Mouse (Mus musculus) CD4-positive, CD25-positive, alpha-beta regulatory T cell, adult 4 months (primary cell): ENCODE measurements around the gene Plekha8. TPM values are rescaled to one million over a fixed set of nuclear protein-coding genes. Genes with fewer than 3 reads are reported as not detected.
A peak's percentile ranks its signal among the peaks of the same experiment; 100 is the strongest.

Source experiments
- ATAC-seq: one replicate; pipeline ENCODE4 v1.8.0; 2017
- polyA plus RNA-seq, 2 experiments: library from polyadenylated mRNA; unstranded; fragments of 100-300 nt; shearing (Covaris generic); gene quantifications; one replicate each; pipeline ENCODE4 v1.2.1; 2017

Plekha8 gene
- polyA plus RNA-seq, 2 experiments from 2014 or later, result 0.67 to 0.73 TPM

GRCm38 (mm10) chr6:54655471-54656095 is 60.7 kb downstream of the Plekha8 start:
- ATAC-seq, result no peak

- no peak for ATAC-seq
These were observed 63.0 kb downstream of the Plekha8 start for GRCm38 (mm10) chr6:54657861-54658260.

DNA sequence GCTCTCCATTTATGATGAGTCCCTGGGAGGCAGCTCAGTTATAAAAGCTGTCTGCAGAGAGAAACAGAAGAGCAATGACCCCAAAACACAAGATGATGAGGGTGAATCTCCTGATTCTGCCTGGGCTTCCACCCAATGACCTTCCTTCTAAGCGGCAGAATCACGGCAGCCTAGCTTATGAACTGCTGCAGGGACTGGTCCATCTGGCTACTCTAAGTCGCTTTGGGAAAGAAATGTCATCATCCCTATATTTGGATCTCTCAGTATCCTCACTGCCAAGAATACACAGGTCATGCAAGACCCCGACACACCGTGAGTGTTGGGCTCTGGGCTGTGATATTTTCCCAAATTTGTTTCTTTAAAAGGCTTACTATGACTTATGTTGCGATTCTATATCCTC is 75.0 kb downstream of the Plekha8 start:
- ATAC-seq, result no peak

- no peak for ATAC-seq
These were observed 78.0 kb downstream of the Plekha8 start for GRCm38 (mm10) chr6:54672901-54673300.

GRCm38 (mm10) chr6:54679686-54680085 is 84.8 kb downstream of the Plekha8 start:
- ATAC-seq, result no peak

DNA sequence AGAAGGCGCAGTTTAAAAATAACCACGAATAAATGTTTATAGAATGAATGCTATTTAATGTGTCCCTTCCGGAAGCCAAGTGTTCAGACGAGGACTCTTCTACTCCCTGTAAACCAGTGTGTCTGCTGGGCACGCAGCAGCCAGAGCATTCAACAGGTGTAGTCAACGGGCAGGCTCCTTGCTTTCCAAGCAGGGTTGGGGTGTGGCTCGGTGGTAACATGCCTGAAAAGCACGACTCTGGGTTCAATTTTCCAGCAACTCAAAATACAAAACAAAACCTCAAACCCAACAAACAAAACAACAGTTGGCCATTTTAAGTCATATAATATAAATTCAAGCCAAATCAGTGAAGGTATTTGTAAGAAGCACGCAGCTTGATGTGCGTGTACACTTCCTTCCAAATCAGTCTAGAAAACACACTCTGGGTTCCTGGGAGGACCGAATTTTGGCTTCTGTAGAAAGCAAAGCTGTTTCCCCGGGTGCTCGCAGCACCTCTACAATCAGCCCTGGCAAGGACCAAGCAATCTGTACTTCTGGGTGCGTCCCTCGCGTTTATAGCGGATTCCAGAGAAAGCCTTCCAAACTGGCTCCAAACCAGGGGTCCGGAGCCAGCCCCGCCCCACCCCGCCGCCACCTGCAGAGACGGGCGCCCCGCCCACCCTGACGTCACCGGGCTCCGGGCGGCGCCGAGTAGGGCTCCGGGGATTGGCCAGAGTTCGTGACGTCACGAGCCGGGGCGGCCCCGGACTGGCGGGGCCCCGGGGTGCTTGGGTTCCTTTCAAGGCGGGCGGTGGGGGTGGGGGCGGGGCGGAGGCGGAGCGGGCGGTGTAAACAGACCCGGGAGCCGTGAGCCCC is 86.2 kb downstream of the Plekha8 start, which contains the start of gene Mturn:
Gene Mturn, plus strand, starts transcription at position 734 of the 855 bp plus-strand sequence.
- ATAC-seq, result peak; percentile 87

DNA sequence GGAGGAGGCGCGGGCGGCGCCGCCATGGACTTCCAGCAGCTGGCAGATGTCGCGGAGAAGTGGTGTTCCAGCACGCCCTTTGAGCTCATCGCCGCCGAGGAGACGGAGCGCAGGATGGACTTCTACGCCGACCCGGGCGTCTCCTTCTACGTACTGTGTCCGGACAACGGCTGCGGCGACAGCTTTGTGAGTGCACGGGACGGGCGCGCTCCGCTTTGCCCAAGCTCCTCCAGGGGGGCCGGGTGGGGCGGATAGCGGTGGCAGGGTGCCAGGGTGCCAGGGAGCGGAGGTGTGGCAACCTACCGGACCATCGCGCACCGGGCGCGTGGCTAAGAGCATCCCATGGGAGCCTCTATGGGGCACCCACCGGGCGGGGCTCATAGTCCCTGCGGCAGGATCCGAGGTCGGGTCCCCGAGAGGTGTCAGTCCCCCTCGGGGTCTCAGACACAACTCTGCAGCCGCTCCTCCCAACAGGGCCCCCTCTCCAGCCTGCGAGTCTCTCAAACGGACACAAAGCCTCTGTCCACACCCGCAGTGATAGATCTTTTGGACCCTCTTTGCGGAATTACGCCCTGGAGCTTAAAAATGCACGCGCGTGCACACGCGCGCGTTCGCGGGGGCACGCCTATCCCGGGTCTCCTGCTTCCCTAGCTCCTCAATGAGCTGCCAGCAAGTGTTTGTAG is 87.0 kb downstream of the Plekha8 start:
- peak; percentile 6 for ATAC-seq

- ATAC-seq, result no peak
These were observed 89.2 kb downstream of the Plekha8 start for GRCm38 (mm10) chr6:54684085-54684484.

GRCm38 (mm10) chr6:54685103-54685502 is 90.2 kb downstream of the Plekha8 start:
- peak; percentile 37 for ATAC-seq

GRCm38 (mm10) chr6:54685716-54686395 is 90.9 kb downstream of the Plekha8 start:
- no peak for ATAC-seq

GRCm38 (mm10) chr6:54686946-54687737 is 92.2 kb downstream of the Plekha8 start:
- no peak for ATAC-seq

DNA sequence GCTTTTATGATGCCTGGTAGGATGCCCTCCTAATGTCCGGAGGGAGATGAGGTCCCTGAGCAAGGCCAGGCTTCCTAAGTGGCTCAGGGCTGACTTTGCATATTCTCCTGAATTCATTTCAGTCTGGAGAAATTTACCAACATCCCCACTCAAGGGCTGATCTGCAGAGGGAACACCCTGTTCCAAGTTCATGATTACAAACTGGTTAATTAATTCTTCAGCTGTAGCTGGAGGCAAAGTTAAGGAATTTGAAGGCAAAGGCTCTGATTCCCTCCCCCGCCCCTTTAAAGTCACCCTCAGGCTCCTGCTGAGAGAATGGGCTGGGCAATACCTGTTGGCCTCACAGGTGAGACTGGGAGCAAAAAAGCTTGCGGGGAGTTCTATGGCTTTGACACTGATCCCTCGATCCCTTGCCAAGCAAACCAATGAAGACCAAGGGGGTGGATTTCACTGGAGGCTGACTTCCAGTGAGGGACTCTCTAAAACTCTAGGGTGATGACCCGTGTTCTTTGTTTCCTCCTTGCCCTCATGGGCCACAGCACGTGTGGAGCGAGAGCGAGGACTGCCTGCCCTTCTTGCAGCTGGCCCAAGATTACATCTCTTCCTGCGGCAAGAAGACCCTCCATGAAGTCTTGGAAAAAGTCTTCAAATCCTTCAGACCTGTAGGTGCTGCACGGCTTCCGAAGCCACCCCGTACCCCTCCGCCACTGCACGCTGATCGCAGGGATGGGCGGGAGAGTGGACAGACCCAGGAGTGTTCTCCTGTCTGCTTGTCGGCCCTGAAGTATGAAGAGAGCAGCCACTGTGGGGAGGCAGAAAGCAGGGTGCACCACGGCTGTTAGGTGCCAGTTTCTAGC is 93.8 kb downstream of the Plekha8 start:
- no peak for ATAC-seq

DNA sequence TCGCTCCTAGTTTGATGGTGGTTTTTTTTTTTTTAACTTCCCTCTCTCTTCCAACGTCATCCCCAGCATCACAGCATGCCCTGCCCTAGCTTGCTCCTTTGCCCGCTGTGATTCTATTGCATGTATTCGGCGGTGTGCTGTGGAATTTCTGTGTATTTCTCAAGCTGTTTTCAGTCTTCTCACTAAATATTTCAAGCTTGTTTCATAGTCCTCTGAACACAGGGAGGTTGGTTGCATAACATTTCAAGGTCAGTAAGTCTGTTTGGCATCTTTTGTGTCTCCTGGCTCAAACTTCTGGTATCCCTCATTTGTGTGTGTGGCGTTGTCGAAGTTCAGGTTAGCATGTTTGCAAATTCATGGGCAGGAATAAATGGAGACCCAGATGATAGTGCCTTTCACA is 94.8 kb downstream of the Plekha8 start:
- ATAC-seq, result no peak

DNA sequence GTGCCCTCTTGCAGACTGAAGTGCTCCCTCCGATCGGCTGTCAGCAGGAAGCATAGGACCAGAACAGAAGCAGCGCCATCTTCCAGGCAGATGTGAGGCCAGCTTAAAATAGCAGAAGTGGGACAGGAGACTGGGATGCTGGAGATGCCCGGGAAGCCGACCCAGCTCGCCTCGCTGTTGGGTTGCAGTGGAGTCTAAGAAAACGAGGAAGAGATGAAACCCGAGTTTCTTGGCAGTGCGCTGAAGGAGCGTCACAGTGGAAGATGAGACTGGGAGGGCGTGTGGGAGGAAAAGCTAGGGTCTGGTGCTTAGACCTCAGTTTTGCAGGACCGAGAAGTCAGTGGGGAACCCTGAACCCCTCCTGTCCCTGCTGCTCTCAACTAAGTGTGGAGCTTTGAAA is 95.9 kb downstream of the Plekha8 start:
- ATAC-seq, result no peak

GRCm38 (mm10) chr6:54691368-54692116 is 96.6 kb downstream of the Plekha8 start:
- no peak for ATAC-seq

DNA sequence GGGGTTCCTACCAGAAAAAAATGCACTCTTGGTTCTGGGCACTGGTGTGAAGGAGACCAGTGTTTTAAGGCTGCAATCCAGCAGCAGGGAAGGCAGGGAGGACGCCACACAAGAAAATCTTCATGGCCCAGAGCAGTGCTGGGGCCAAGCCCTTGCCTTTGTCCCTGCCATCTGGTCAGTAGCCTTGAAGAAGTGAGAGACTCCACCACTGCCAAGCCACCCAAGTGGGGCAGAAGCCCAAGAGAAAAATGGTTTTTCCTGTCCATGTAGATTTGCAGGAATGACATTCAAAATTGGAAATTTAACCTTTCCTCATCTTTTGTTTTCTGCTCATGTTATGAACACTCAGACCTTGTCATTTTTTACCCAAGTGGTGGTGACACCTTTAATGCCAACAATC is 97.3 kb downstream of the Plekha8 start:
- ATAC-seq, result no peak

DNA sequence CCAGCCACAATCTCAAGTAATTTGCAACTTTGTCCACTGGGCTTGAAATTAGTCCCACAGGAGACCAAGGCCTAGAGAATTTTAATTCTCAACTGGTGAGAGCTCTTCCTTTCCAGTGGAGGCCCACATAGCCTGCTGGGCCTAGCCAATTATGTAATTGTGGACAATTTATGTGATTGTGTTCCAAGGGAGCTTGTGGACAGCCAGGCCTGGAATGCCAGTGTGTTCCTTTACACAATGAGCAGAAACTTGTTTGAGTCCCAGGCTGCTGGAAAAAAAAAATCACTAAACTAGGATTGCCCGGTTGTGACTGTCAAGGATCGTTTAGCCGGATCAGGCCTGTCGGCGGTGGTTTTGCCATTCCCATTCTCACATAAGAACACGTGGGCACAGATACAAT is 98.4 kb downstream of the Plekha8 start:
- ATAC-seq, result no peak
